Mouse (Mus musculus) left cerebral cortex, postnatal 4 days (tissue): ENCODE data around the gene Ell. TPM values are rescaled to one million over a fixed set of nuclear protein-coding genes. Genes with fewer than 3 reads are reported as not detected.
"Not testable (repeated sequence)": the region's sequence is repeated elsewhere in the genome, so short reads cannot be mapped to it uniquely, and the experiment has no call there.

Experiments used
- DNase-seq: peaks from one replicate; pipeline ENCODE4 v3.0.0-alpha.2; 2022
- intact Hi-C: fragments of 180-260 bp; cut with DNase I; formaldehyde crosslinking; loops from one replicate; pipeline ENCODE4 v1.15.1; 2025
- total RNA-seq, 2 experiments: library from RNA; stranded (reverse); gene quantifications; 2 replicates each; pipeline ENCODE4 v1.2.3; 2021

The Ell gene
- total RNA-seq, 2 experiments from 2014 or later: 17.7 to 20.0 TPM

GRCm38 (mm10) chr8:70561357-70561756 is 22.1 kb downstream of the Ell start:
- DNase-seq: no peak
- intact Hi-C loops: no loop called here

- intact Hi-C loops: no loop called here
- DNase-seq: no peak
Measured at GRCm38 (mm10) chr8:70561809-70562535, 22.7 kb downstream of the Ell start.

GRCm38 (mm10) chr8:70562802-70563201 is 23.5 kb downstream of the Ell start:
- no peak for DNase-seq
- intact Hi-C loops: no loop called here

GRCm38 (mm10) chr8:70563763-70564387 is 24.6 kb downstream of the Ell start:
- intact Hi-C loops: no loop called here
- no peak for DNase-seq

GRCm38 (mm10) chr8:70564696-70565235 is 25.5 kb downstream of the Ell start:
- no peak for DNase-seq
- intact Hi-C loops: no loop called here

- intact Hi-C loops: no loop called here
- DNase-seq: no peak
Measured at GRCm38 (mm10) chr8:70565561-70565960, 26.3 kb downstream of the Ell start.

- no peak for DNase-seq
- intact Hi-C loops: no loop called here
Measured at GRCm38 (mm10) chr8:70570360-70570759, 31.1 kb downstream of the Ell start.

GRCm38 (mm10) chr8:70570990-70571389 is 31.7 kb downstream of the Ell start:
- DNase-seq: no peak
- intact Hi-C loops: no loop called here

- intact Hi-C loops: no loop called here
- no peak for DNase-seq
Measured at GRCm38 (mm10) chr8:70574302-70574701, 35.0 kb downstream of the Ell start.

GRCm38 (mm10) chr8:70574915-70575314 is 35.7 kb downstream of the Ell start:
- intact Hi-C loops: no loop called here
- no peak for DNase-seq

- no peak for DNase-seq
- intact Hi-C loops: no loop called here
Measured at GRCm38 (mm10) chr8:70577207-70577606, 38.0 kb downstream of the Ell start.

- intact Hi-C loops: no loop called here
- peak; percentile 80 for DNase-seq
Measured at GRCm38 (mm10) chr8:70583476-70584387, 44.5 kb downstream of the Ell start.

GRCm38 (mm10) chr8:70584606-70585257 is 45.5 kb downstream of the Ell start:
- no peak for DNase-seq
- intact Hi-C loops: no loop called here

GRCm38 (mm10) chr8:70585258-70585652 is 46.0 kb downstream of the Ell start:
- no peak for DNase-seq
- intact Hi-C loops: no loop called here

- DNase-seq, intact Hi-C loops: not testable (repeated sequence)
Measured at GRCm38 (mm10) chr8:70587955-70588354, 48.7 kb downstream of the Ell start.

- DNase-seq: no peak
- intact Hi-C loops: no loop called here
Measured at GRCm38 (mm10) chr8:70591569-70591968, 52.3 kb downstream of the Ell start.

- no peak for DNase-seq
- intact Hi-C loops: no loop called here
Measured at GRCm38 (mm10) chr8:70593173-70593572, 53.9 kb downstream of the Ell start.

- intact Hi-C loops: no loop called here
- DNase-seq: peak; percentile 72
Measured at GRCm38 (mm10) chr8:70593961-70594609, 54.8 kb downstream of the Ell start, which contains the start of gene Isyna1. Isyna1 (plus strand) TSS chr8:70594373.

- no peak for DNase-seq
- intact Hi-C loops: no loop called here
Measured at GRCm38 (mm10) chr8:70594621-70595564, 55.6 kb downstream of the Ell start.
